Mouse (Mus musculus) forebrain, embryonic 11.5 days (tissue): Measurements from ENCODE around the gene Slc15a2. TPM values are rescaled to one million over a fixed set of nuclear protein-coding genes. Genes with fewer than 3 reads are reported as not detected.

Source experiments
- ATAC-seq: fragments of 200-750 bp; cut with Nextera tagmentation; replicated peaks from 2 replicates; pipeline ENCODE4 v1.8.0; 2017; ENCODE audit warnings: moderate TSS enrichment; ENCODE audit not compliant: low FRiP score
- DNase-seq: peaks from one replicate; pipeline ENCODE4 v3.0.0-alpha.2; 2017; ENCODE audit warnings: low spot score
- H3K27ac ChIP-seq: fragments of 300-500 bp; sonication (generic); 2 replicates; pipeline ENCODE4 v1.5.1; 2014; ENCODE audit warnings: low read depth, low read length
- H3K27me3 ChIP-seq: fragments of 300-500 bp; sonication (generic); 2 replicates; pipeline ENCODE4 v1.6.1; 2014; ENCODE audit warnings: mild to moderate bottlenecking, low read length, mixed read lengths; ENCODE audit not compliant: control insufficient read depth, insufficient read depth
- H3K36me3 ChIP-seq: fragments of 300-500 bp; sonication (generic); 2 replicates; pipeline ENCODE4 v1.6.1; 2014; ENCODE audit warnings: mild to moderate bottlenecking, low read length, moderate library complexity, mixed read lengths; ENCODE audit not compliant: control insufficient read depth, insufficient read depth
- H3K4me1 ChIP-seq: fragments of 300-500 bp; sonication (generic); replicated peaks from 2 replicates; pipeline ENCODE4 v1.6.1; 2014; ENCODE audit warnings: low read length, mixed read lengths; ENCODE audit not compliant: control insufficient read depth, insufficient read depth
- H3K4me2 ChIP-seq: fragments of 300-500 bp; sonication (generic); 2 replicates; pipeline ENCODE4 v1.6.1; 2014; ENCODE audit warnings: low read depth, mild to moderate bottlenecking, low read length, moderate library complexity, mixed read lengths; ENCODE audit not compliant: severe bottlenecking
- H3K4me3 ChIP-seq: fragments of 300-500 bp; sonication (generic); 2 replicates; pipeline ENCODE4 v1.5.1; 2014; ENCODE audit warnings: low read depth, low read length
- H3K9ac ChIP-seq: fragments of 300-500 bp; sonication (generic); 2 replicates; pipeline ENCODE4 v1.6.1; 2014; ENCODE audit warnings: low read length
- H3K9me3 ChIP-seq: fragments of 300-500 bp; sonication (generic); 2 replicates; pipeline ENCODE4 v1.6.1; 2016; ENCODE audit warnings: low read length, mixed read lengths; ENCODE audit not compliant: control insufficient read depth
- WGBS: fragments of 180-500 bp; shearing (Covaris S2); extraction: QIAGEN DNeasy Blood & Tissue Kit; methylation state at CpG from one replicate; pipeline ENCODE4 v1.1.7; 2014; 5-methylcytosine and 5-hydroxymethylcytosine counted together
- polyA plus RNA-seq: library from polyadenylated mRNA; unstranded; fragments of >200 nt; fragmentation: Nextera tagmentation; extraction: Ambion mirVana; gene quantifications from 2 replicates; pipeline ENCODE4 v1.2.1, GENCODE M21; 2014

The Slc15a2 gene
- polyA plus RNA-seq, 1 experiment from 2014 or later, result 1.8 TPM

DNA sequence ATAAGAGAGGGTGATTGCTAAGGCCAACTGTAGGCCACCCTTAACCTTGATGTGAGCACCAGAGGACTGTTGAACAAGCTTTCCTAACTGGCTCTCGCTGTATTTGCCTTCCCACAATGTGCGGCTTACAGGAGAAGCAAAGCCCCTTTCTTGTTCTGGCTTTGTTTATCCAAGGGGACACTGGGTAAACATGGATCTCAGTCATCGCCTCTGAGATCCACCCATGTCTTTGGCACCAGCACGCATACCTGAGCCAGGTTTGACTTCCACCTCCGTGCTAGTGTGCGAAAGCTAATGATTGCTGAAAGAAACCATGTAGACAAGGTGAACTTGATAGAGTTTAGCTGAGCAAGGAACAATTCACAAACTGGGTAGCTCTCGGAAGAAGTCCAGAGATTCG is 41.2 kb downstream of the Slc15a2 start:
- no peak overlapping the region for H3K4me3 ChIP-seq
- ATAC-seq, result no peak
- no peaks in the 10 kb centered on the region for H3K9me3 ChIP-seq
- H3K36me3 ChIP-seq, result no peaks in the 10 kb centered on the region
- H3K4me2 ChIP-seq, result no peak overlapping the region
- no peaks in the 10 kb centered on the region for H3K27me3 ChIP-seq
- DNase-seq, result no peak
- no peak overlapping the region for H3K27ac ChIP-seq
- H3K9ac ChIP-seq, result no peak overlapping the region
- WGBS, result 94% methylated on average over 8 of the region's 8 CpGs
- no peaks in the 10 kb centered on the region for H3K4me1 ChIP-seq

DNA sequence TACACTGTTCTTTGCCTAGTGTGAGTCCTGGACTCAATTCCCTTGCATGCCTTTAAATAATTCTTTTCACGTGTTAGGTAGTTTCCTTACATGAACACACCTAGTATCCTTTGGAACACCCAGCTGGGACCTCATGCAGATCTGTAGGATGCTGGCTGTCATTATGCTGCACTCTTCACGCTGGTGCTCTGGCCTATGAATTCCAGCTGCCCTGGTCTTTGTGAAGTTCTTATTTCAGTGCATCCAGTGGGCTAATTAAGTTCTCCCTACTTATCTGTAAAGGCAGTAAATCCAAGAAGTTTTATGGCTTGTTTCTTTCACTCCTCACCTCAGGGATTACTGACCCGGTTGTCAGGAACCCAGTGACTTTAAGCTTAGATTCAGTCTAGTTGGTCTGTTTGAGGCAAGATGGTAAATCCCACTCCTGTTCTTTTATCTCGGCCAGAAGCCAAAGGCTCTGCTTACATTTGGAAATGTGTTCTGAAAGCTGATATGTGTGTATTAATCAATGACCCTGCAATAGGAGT is 45.3 kb downstream of the Slc15a2 start:
- H3K9me3 ChIP-seq, result no peaks in the 10 kb centered on the region
- no peak overlapping the region for H3K4me2 ChIP-seq
- no peak overlapping the region for H3K9ac ChIP-seq
- no peak for ATAC-seq
- H3K4me1 ChIP-seq, result no peaks in the 10 kb centered on the region
- no peak overlapping the region for H3K27ac ChIP-seq
- no peaks in the 10 kb centered on the region for H3K27me3 ChIP-seq
- no peak overlapping the region for H3K4me3 ChIP-seq
- DNase-seq, result no peak
- 38% methylated on average over 4 of the region's 4 CpGs for WGBS
- no peaks in the 10 kb centered on the region for H3K36me3 ChIP-seq

DNA sequence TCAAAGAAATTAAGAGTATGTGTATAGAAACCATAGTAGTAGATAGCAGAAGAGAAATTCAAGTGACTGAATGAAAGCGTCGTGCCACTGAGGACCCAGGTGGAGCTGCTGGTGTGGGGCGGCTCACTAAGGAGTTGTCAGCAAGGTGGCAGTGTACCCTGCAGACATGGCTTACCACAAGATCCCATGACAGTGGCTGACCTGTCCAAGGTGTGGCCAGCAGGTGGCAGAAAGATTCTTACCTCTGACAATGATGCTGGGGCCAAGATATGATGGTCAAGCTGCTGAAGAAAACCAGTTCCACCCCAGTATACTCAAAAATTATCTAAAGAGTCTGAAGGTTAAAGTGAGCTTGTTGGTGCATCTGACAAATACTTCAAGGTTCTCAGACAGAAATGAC is 49.3 kb downstream of the Slc15a2 start:
- Histone ChIP-seq H3K27ac (no peak overlapping the region), H3K4me1 (no peaks in the 10 kb centered on the region), H3K4me2 (no peak overlapping the region), H3K27me3 (no peaks in the 10 kb centered on the region), H3K4me3 (no peak overlapping the region), H3K36me3 (no peaks in the 10 kb centered on the region), H3K9ac (no peak overlapping the region), H3K9me3 (no peaks in the 10 kb centered on the region)
- ATAC-seq (no peak), DNase-seq (no peak)
- 85% methylated on average over 3 of the region's 3 CpGs for WGBS

DNA sequence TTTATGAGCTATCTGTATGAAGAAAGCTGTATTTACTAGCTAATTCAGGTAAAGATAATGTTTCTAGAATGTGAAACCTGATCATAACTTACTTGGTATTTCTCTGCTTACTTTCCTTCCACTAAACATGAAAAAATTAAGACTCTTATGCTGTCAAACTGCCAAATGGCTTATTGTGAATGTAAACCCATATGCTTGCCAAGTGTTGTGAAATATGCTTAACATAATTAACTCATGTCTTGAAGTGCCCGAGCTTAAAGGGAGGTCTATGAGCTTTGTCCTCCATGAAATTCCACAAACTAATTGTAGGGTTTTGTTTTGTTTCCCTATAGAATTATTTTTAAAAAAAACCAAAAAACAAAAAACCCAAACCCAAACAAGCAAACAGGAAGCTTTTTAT is 50.9 kb downstream of the Slc15a2 start:
- no peak overlapping the region for H3K4me3 ChIP-seq
- H3K9ac ChIP-seq, result no peak overlapping the region
- 80% methylated on average over 1 of the region's 1 CpGs for WGBS
- no peaks in the 10 kb centered on the region for H3K4me1 ChIP-seq
- H3K27ac ChIP-seq, result no peak overlapping the region
- DNase-seq (no peak), ATAC-seq (no peak)
- H3K4me2 ChIP-seq, result no peak overlapping the region
- no peaks in the 10 kb centered on the region for H3K27me3 ChIP-seq
- no peaks in the 10 kb centered on the region for H3K9me3 ChIP-seq
- no peaks in the 10 kb centered on the region for H3K36me3 ChIP-seq

GRCm38 (mm10) chr16:36732572-36732971 is 52.2 kb downstream of the Slc15a2 start:
- Histone ChIP-seq H3K4me3 (no peak overlapping the region), H3K9ac (no peak overlapping the region), H3K27me3 (no peaks in the 10 kb centered on the region), H3K4me1 (no peaks in the 10 kb centered on the region), H3K4me2 (no peak overlapping the region), H3K9me3 (no peaks in the 10 kb centered on the region), H3K36me3 (no peaks in the 10 kb centered on the region), H3K27ac (no peak overlapping the region)
- ATAC-seq, result no peak
- no peak for DNase-seq

DNA sequence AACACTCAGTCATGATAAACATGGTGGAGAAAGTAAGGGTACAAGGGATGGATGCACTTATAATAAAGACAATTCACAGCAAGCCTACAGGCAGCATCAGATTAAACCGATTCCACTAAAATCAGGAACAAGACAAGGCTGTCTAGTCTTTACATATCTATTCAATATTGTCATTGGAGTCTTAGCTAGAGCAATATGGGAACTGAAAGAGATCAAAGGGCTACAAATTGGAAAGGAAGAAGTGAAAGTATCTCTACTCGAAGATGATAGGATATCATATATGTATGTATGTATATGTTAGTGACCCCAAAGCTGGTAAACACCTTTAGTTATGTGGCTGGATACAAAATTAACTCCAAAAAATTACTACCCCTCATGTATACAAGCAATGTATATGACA is 55.8 kb downstream of the Slc15a2 start:
- Histone ChIP-seq H3K27me3 (no peaks in the 10 kb centered on the region), H3K36me3 (no peaks in the 10 kb centered on the region), H3K27ac (no peak overlapping the region), H3K4me3 (no peak overlapping the region), H3K9ac (no peak overlapping the region), H3K4me2 (no peak overlapping the region), H3K9me3 (no peaks in the 10 kb centered on the region), H3K4me1 (no peaks in the 10 kb centered on the region)
- no peak for DNase-seq
- WGBS, result 94% methylated on average over 2 of the region's 2 CpGs
- no peak for ATAC-seq

DNA sequence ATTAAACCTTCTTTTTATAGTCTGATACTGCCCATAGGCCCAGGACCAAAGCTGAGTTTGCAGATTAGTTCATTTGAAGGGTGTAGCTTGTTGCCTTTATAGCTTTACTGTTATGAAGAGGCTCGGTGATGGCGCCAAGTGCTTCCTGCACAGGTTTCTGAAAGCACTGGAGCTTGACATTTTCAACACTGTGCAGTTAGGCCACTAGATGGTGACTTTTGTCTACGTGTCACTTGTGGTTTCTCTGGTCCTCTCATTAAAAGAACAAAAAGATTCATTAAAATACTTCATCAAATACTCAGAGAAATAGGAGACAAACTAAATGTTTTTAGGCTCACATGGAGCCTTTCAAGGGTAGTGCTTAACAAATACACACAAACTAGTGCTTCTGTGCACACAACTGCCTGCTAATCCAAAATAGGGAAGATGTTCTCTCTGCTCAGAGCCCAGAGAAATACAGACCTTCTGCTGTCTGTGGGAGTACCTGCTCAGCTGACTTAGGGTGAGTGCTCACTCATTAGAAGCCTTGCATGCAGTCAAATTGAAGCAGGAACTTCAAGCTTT is 60.8 kb downstream of the Slc15a2 start:
- Histone ChIP-seq H3K36me3 (no peaks in the 10 kb centered on the region), H3K4me2 (no peak overlapping the region), H3K4me1 (0 out of 2 replicates have a peak, but pooled peaks cover 2% of the 10 kb centered on the region), H3K27ac (no peak overlapping the region), H3K9ac (no peak overlapping the region), H3K9me3 (no peaks in the 10 kb centered on the region), H3K27me3 (no peaks in the 10 kb centered on the region), H3K4me3 (no peak overlapping the region)
- DNase-seq (no peak), ATAC-seq (no peak)
- WGBS, result 74% methylated on average over 3 of the region's 3 CpGs

- H3K9me3 ChIP-seq, result no peaks in the 10 kb centered on the region
- no peaks in the 10 kb centered on the region for H3K27me3 ChIP-seq
- no peak overlapping the region for H3K27ac ChIP-seq
- ATAC-seq (no peak), DNase-seq (no peak)
- H3K4me1 ChIP-seq, result 0 out of 2 replicates have a peak, but pooled peaks cover 2% of the 10 kb centered on the region
- H3K4me3 ChIP-seq, result no peak overlapping the region
- 25% methylated on average over 4 of the region's 4 CpGs for WGBS
- H3K9ac ChIP-seq, result no peak overlapping the region
- no peaks in the 10 kb centered on the region for H3K36me3 ChIP-seq
- H3K4me2 ChIP-seq, result no peak overlapping the region
These were observed 62.0 kb downstream of the Slc15a2 start for GRCm38 (mm10) chr16:36722739-36723138.
